Mouse (Mus musculus): ENCODE data around the gene Gm4847. TPM values are rescaled to one million over a fixed set of nuclear protein-coding genes. Genes with fewer than 3 reads are reported as not detected.

Gene Gm4847
- polyA plus RNA-seq (2016; fragmentation: Nextera tagmentation; extraction: Ambion mirVana), result not detected in 2 replicates

DNA sequence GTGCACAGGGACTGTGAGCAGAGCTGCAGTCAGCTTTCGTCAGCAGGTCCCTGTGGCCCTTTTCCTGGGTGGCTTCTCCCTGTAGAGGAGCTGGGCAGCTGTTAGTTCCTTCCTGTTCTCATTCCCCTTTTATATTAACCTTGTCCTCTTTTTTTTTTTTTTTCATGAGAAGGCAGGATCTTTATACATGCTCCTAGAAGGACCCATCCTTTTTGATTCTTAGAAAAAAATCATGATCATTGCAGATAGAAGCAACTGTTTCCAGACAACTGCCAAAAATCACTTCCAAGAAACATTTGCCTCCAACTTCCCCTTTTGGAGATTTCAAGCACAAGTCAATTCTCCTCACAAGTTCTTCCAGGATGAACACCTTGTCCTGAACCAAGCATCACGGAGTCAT lies at the start of gene Gm4847:
Gene Gm4847 (minus strand): TSS at position 101 of the 400 bp plus-strand sequence.
- H3K9me3 ChIP-seq, result no peaks in the 10 kb centered on the region
- WGBS, result 87% methylated on average over 2 of the region's 2 CpGs
- H3K27me3 ChIP-seq (ENCODE audit: insufficient read depth, poor library complexity, severe bottlenecking), result no peaks in the 10 kb centered on the region
- no peak within 1 kb of the TSS for H3K4me3 ChIP-seq
- H3K4me1 ChIP-seq, result no peaks in the 10 kb centered on the region
- DNase-seq (ENCODE audit: low spot score), result no peak
- no peaks in the 10 kb centered on the region for H3K36me3 ChIP-seq
- H3K27ac ChIP-seq, result no peak within 1 kb of the TSS

DNA sequence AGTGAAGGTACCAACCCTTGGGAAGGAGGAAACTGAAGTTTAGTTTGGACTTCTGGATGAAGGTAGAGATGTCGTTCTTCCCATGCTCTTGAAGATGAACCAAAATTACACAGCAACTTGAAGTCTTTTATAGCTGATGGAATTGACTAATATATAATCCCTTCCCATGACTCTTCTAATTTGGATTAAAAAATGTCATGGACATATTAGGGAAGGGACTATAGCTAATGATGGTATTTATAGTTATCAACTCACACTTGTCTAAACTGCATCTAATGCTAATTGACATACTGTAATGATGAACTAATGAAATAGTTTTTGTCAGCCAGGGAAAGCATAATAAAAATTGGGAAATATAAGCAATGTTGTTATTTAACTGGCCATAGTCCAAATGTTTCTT lies 34.3 kb upstream of the Gm4847 start, which contains the start of gene Fmo9:
Gene Fmo9 (minus strand): TSS at position 101 of the 400 bp plus-strand sequence.
- Histone ChIP-seq H3K36me3 (no peaks in the 10 kb centered on the region), H3K27me3 (ENCODE audit: insufficient read depth, poor library complexity, severe bottlenecking) (no peaks in the 10 kb centered on the region), H3K27ac (no peak within 1 kb of the TSS), H3K4me3 (no peak within 1 kb of the TSS), H3K9me3 (no peaks in the 10 kb centered on the region), H3K4me1 (no peaks in the 10 kb centered on the region)
- DNase-seq (ENCODE audit: low spot score), result no peak
- WGBS, result 94% methylated on average over 1 of the region's 1 CpGs

DNA sequence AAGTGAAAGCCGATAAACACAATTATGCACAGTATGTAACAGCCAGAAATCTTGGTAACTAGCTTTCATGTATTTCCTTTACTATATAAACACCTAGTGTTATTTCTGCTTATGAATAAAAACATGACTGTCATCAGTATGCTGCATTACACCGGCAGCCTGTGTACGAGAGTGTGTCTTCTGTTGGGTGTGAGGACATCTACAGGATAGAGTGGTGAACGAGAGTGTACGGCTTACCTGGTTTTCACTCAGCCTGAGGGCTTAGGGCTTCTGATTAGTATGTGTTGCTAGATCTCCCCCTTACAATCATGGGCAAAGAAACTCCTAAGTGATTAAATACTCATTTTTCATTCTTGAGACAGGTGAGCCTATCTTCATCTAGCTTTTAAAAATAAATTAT lies 21.8 kb upstream of the Gm4847 start:
- Histone ChIP-seq H3K36me3 (no peaks in the 10 kb centered on the region), H3K9me3 (no peaks in the 10 kb centered on the region), H3K27ac (no peak overlapping the region), H3K4me1 (no peaks in the 10 kb centered on the region), H3K27me3 (ENCODE audit: insufficient read depth, poor library complexity, severe bottlenecking) (no peaks in the 10 kb centered on the region), H3K4me3 (no peak overlapping the region)
- no peak for DNase-seq (ENCODE audit: low spot score)
- WGBS, result 84% methylated on average over 5 of the region's 5 CpGs

DNA sequence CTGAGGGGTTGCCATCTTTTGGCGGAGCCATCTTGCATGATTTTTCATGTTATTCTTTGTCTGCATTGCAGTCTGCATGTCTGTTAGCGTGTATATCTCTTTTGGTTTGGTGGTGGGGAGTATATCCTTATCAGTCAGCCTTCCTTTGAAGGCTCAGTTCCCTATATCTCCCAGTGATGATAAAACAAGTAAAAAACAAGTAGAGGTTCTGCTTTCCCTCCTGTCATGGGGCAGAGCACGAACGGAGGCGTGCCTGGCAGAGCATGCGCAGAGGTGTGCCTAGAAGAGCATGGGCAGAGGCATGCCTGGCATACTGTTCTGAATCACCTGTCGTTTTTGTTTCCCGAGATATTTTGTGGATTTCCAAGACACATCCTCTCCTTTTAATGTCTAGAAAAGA lies 13.3 kb upstream of the Gm4847 start:
- no peaks in the 10 kb centered on the region for H3K36me3 ChIP-seq
- DNase-seq (ENCODE audit: low spot score), result no peak
- no peaks in the 10 kb centered on the region for H3K9me3 ChIP-seq
- H3K27ac ChIP-seq, result no peak overlapping the region
- no peak overlapping the region for H3K4me3 ChIP-seq
- H3K4me1 ChIP-seq, result no peaks in the 10 kb centered on the region
- whole genome bisulfite sequencing, result 76% methylated on average over 8 of the region's 8 CpGs
- H3K27me3 ChIP-seq (ENCODE audit: insufficient read depth, poor library complexity, severe bottlenecking), result no peaks in the 10 kb centered on the region

Small RNA genes within 50 kb of the gene (microRNA-seq; reads per million reads assigned to microRNA genes)
- not detected for gene Gm22992

Other genes with a start within 250 kb of the Gm4847 start
- 11.9 and 12.7 TPM in 2 replicates for gene Pogk, start 237.8 kb downstream of the Gm4847 start, polyA plus RNA-seq (2016; fragmentation: Nextera tagmentation; extraction: Ambion mirVana)
- not detected in 2 replicates for gene Gm4846, start 150.1 kb downstream of the Gm4847 start, polyA plus RNA-seq (2016; fragmentation: Nextera tagmentation; extraction: Ambion mirVana)
- gene Fmo9, start 34.2 kb upstream of the Gm4847 start, polyA plus RNA-seq (2016; fragmentation: Nextera tagmentation; extraction: Ambion mirVana), result not detected in 2 replicates

Data from heart, embryonic 10.5 days (tissue).